Mouse (Mus musculus) midbrain, embryonic 11.5 days (tissue): ENCODE measurements at regions not wholly inside any gene's neighbourhood (a gene's known extent, or its start where the extent isn't known, plus 50 kb on each side); places are given as distances from the start of the nearest gene placed in this dataset.

Experiments used
- ATAC-seq: fragments of 200-750 bp; cut with Nextera tagmentation; 2 replicates; pipeline ENCODE4 v1.8.0; 2017; ENCODE audit warnings: moderate TSS enrichment, moderate library complexity; ENCODE audit not compliant: low FRiP score
- DNase-seq: peaks from one replicate; pipeline ENCODE4 v3.0.0; 2015; ENCODE audit warnings: low spot score; ENCODE audit errors: missing footprints
- H3K27ac ChIP-seq: fragments of 300-500 bp; sonication (generic); 2 replicates; pipeline ENCODE4 v1.5.1; 2014; ENCODE audit warnings: low read depth, low read length
- H3K27me3 ChIP-seq: fragments of 300-500 bp; sonication (generic); 2 replicates; pipeline ENCODE4 v1.6.1; 2014; ENCODE audit warnings: mild to moderate bottlenecking, low read length, moderate library complexity, mixed read lengths; ENCODE audit not compliant: control insufficient read depth, insufficient read depth
- H3K36me3 ChIP-seq: fragments of 300-500 bp; sonication (generic); 2 replicates; pipeline ENCODE4 v1.6.1; 2014; ENCODE audit warnings: mild to moderate bottlenecking, low read length, moderate library complexity, mixed read lengths; ENCODE audit not compliant: control insufficient read depth, insufficient read depth
- H3K4me1 ChIP-seq: fragments of 300-500 bp; sonication (generic); 2 replicates; pipeline ENCODE4 v1.6.1; 2014; ENCODE audit warnings: low read length; ENCODE audit not compliant: control insufficient read depth, insufficient read depth
- H3K4me2 ChIP-seq: fragments of 300-500 bp; sonication (generic); 2 replicates; pipeline ENCODE4 v1.6.1; 2014; ENCODE audit warnings: mild to moderate bottlenecking, moderate library complexity
- H3K4me3 ChIP-seq: fragments of 300-500 bp; sonication (generic); 2 replicates; pipeline ENCODE4 v1.5.1; 2014; ENCODE audit warnings: low read depth, low read length
- H3K9ac ChIP-seq: fragments of 300-500 bp; sonication (generic); 2 replicates; pipeline ENCODE4 v1.6.1; 2014; ENCODE audit warnings: low read length
- H3K9me3 ChIP-seq: fragments of 300-500 bp; sonication (generic); 2 replicates; pipeline ENCODE4 v1.6.1; 2016; ENCODE audit warnings: low read length; ENCODE audit not compliant: control insufficient read depth
- WGBS: fragments of 180-500 bp; shearing (Covaris S2); extraction: QIAGEN DNeasy Blood & Tissue Kit; methylation state at CpG from one replicate; pipeline ENCODE4 v1.1.7; 2014; 5-methylcytosine and 5-hydroxymethylcytosine counted together

- H3K4me1 ChIP-seq: no peaks in the 10 kb centered on the region
- H3K36me3 ChIP-seq: no peaks in the 10 kb centered on the region
- WGBS: 86% methylated on average over 3 of the region's 3 CpGs
- H3K9me3 ChIP-seq: no peaks in the 10 kb centered on the region
- no peak overlapping the region for H3K9ac ChIP-seq
- no peak overlapping the region for H3K27ac ChIP-seq
- H3K27me3 ChIP-seq: no peaks in the 10 kb centered on the region
- H3K4me3 ChIP-seq: no peak overlapping the region
- no peak for DNase-seq
- H3K4me2 ChIP-seq: no peak overlapping the region
- ATAC-seq: no peak
Measured at GRCm38 (mm10) chr4:90565909-90566308, 347.3 kb downstream of the Zfp352 start.

GRCm38 (mm10) chr4:90576139-90577082, 357.8 kb downstream of the Zfp352 start:
- Histone ChIP-seq H3K27me3 (no peaks in the 10 kb centered on the region), H3K9me3 (no peaks in the 10 kb centered on the region), H3K4me3 (no peak overlapping the region), H3K27ac (no peak overlapping the region), H3K4me2 (no peak overlapping the region), H3K4me1 (no peaks in the 10 kb centered on the region), H3K9ac (no peak overlapping the region), H3K36me3 (no peaks in the 10 kb centered on the region)
- WGBS: 82% methylated on average over 10 of the region's 10 CpGs
- ATAC-seq: no peak
- no peak for DNase-seq

- Histone ChIP-seq H3K27ac (no peak overlapping the region), H3K4me3 (no peak overlapping the region), H3K9me3 (no peaks in the 10 kb centered on the region), H3K9ac (no peak overlapping the region), H3K4me1 (no peaks in the 10 kb centered on the region), H3K27me3 (no peaks in the 10 kb centered on the region), H3K36me3 (no peaks in the 10 kb centered on the region), H3K4me2 (no peak overlapping the region)
- DNase-seq (no peak), ATAC-seq (no peak)
- WGBS: 75% methylated on average over 2 of the region's 2 CpGs
Measured at GRCm38 (mm10) chr4:90598326-90598725, 379.7 kb downstream of the Zfp352 start.

- DNase-seq (no peak), ATAC-seq (no peak)
- H3K36me3 ChIP-seq: no peaks in the 10 kb centered on the region
- no peak overlapping the region for H3K4me3 ChIP-seq
- H3K27me3 ChIP-seq: no peaks in the 10 kb centered on the region
- no peak overlapping the region for H3K9ac ChIP-seq
- no peaks in the 10 kb centered on the region for H3K4me1 ChIP-seq
- no peaks in the 10 kb centered on the region for H3K9me3 ChIP-seq
- H3K27ac ChIP-seq: no peak overlapping the region
- 33% methylated on average over 3 of the region's 3 CpGs for WGBS
- H3K4me2 ChIP-seq: no peak overlapping the region
Measured at GRCm38 (mm10) chr4:90608941-90609340, 390.3 kb downstream of the Zfp352 start.

- H3K9ac ChIP-seq: no peak overlapping the region
- no peak overlapping the region for H3K4me3 ChIP-seq
- whole genome bisulfite sequencing: 88% methylated on average over 1 of the region's 1 CpGs
- DNase-seq (no peak), ATAC-seq (no peak)
- no peak overlapping the region for H3K4me2 ChIP-seq
- no peaks in the 10 kb centered on the region for H3K27me3 ChIP-seq
- no peaks in the 10 kb centered on the region for H3K4me1 ChIP-seq
- no peaks in the 10 kb centered on the region for H3K9me3 ChIP-seq
- H3K36me3 ChIP-seq: no peaks in the 10 kb centered on the region
- H3K27ac ChIP-seq: no peak overlapping the region
Measured at GRCm38 (mm10) chr4:90627937-90628336, 409.3 kb downstream of the Zfp352 start.

GRCm38 (mm10) chr4:90672267-90672945, 453.8 kb downstream of the Zfp352 start:
- H3K4me3 ChIP-seq: no peak overlapping the region
- no peak overlapping the region for H3K27ac ChIP-seq
- H3K9ac ChIP-seq: no peak overlapping the region
- H3K9me3 ChIP-seq: no peaks in the 10 kb centered on the region
- ATAC-seq (no peak), DNase-seq (no peak)
- no peaks in the 10 kb centered on the region for H3K36me3 ChIP-seq
- H3K27me3 ChIP-seq: no peaks in the 10 kb centered on the region
- no peaks in the 10 kb centered on the region for H3K4me1 ChIP-seq
- no peak overlapping the region for H3K4me2 ChIP-seq

GRCm38 (mm10) chr4:90696945-90697344, 478.3 kb downstream of the Zfp352 start:
- Histone ChIP-seq H3K27ac (no peak overlapping the region), H3K4me1 (no peaks in the 10 kb centered on the region), H3K4me2 (no peak overlapping the region), H3K9ac (no peak overlapping the region), H3K27me3 (no peaks in the 10 kb centered on the region), H3K4me3 (no peak overlapping the region), H3K9me3 (no peaks in the 10 kb centered on the region), H3K36me3 (no peaks in the 10 kb centered on the region)
- WGBS: 87% methylated on average over 5 of the region's 5 CpGs
- no peak for DNase-seq
- no peak for ATAC-seq

- DNase-seq (no peak), ATAC-seq (no peak)
- H3K27me3 ChIP-seq: no peaks in the 10 kb centered on the region
- H3K36me3 ChIP-seq: no peaks in the 10 kb centered on the region
- no peak overlapping the region for H3K4me2 ChIP-seq
- H3K27ac ChIP-seq: no peak overlapping the region
- no peak overlapping the region for H3K4me3 ChIP-seq
- no peaks in the 10 kb centered on the region for H3K4me1 ChIP-seq
- no peaks in the 10 kb centered on the region for H3K9me3 ChIP-seq
- WGBS: 85% methylated on average over 2 of the region's 2 CpGs
- no peak overlapping the region for H3K9ac ChIP-seq
Measured at GRCm38 (mm10) chr4:90729168-90729567, 510.5 kb downstream of the Zfp352 start.

GRCm38 (mm10) chr4:90734856-90735255, 516.2 kb downstream of the Zfp352 start:
- WGBS: 85% methylated on average over 1 of the region's 1 CpGs
- H3K9me3 ChIP-seq: no peaks in the 10 kb centered on the region
- no peaks in the 10 kb centered on the region for H3K4me1 ChIP-seq
- no peak overlapping the region for H3K27ac ChIP-seq
- no peak for ATAC-seq
- H3K9ac ChIP-seq: no peak overlapping the region
- H3K36me3 ChIP-seq: no peaks in the 10 kb centered on the region
- no peaks in the 10 kb centered on the region for H3K27me3 ChIP-seq
- no peak for DNase-seq
- no peak overlapping the region for H3K4me3 ChIP-seq
- no peak overlapping the region for H3K4me2 ChIP-seq
